Mouse (Mus musculus) ES-Bruce4 (cell line): ENCODE measurements around the gene Edrf1.

Experiments used
- CTCF ChIP-seq: IDR thresholded peaks from one replicate; pipeline ENCODE4 v1.8.1; 2011; ENCODE audit warnings: low read depth, low read length
- POLR2A ChIP-seq: IDR thresholded peaks from one replicate; pipeline ENCODE4 v1.8.1; 2011; ENCODE audit warnings: low read length; ENCODE audit not compliant: insufficient read depth

- TF ChIP-seq POLR2A (no peak), CTCF (peak; percentile 4)
Observed at GRCm38 (mm10) chr7:133669071-133669470, 31.7 kb downstream of the Edrf1 start.
